ENCODE assay signal across 10 mouse cellular contexts in the genomic region with DNA sequence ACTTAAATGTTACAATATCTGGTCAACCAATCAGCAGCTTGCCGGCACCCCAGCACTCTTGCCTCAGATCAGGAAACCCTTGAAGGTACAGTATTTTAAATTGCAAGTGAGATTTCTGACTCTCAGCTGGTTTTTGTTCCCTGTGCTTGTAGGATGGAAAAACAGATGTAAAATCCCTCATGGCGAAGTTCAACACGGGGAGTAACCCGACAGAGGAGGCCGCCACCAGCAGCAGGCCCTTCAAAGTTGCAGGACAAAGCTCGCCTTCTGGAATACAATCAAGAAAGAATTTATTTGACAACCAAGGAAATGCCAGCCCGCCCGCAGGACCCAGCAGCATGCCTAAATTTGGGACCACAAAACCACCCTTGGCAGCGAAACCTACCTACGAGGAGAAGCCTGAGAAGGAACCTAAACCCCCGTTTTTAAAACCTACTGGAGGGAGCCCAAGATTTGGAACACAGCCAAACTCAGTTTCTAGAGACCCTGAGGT. TPM values are rescaled to one million over a fixed set of nuclear protein-coding genes. Genes with fewer than 3 reads are reported as not detected.
A peak's percentile ranks its signal among the peaks of the same experiment; 100 is the strongest.
DNase-seq lines count a peak whose midpoint lies in the region; ATAC-seq lines count a peak whose summit lies in the region.
"Had no signal": no experiment of that assay in that cellular context is flagged by ENCODE, and none has a peak within 500 bp of the region (broad histone marks: within the 10 kb centered on the region; RNA-seq: fewer than 3 reads in every experiment).

No protein-coding gene starts in this region.

- no peaks in the 10 kb centered on the region for H3K9me3 ChIP-seq in heart, embryonic 15.5 days (replicated peaks)
- no peaks in the 10 kb centered on the region for H3K9me3 ChIP-seq in liver, embryonic 15.5 days (replicated peaks)
- H3K9me3 ChIP-seq in stomach, embryonic 16.5 days (replicated peaks; ENCODE audit: control insufficient read depth, low read length) = no peaks in the 10 kb centered on the region

- no peaks in the 10 kb centered on the region for H3K36me3 ChIP-seq in heart, embryonic 15.5 days
- H3K36me3 ChIP-seq in liver, embryonic 15.5 days (replicated peaks) = no peaks in the 10 kb centered on the region
- H3K36me3 ChIP-seq in stomach, embryonic 16.5 days (ENCODE audit: control insufficient read depth, insufficient read depth, low read length) = no peaks in the 10 kb centered on the region

- H3K4me3 ChIP-seq in heart, embryonic 15.5 days = no peak overlapping the region; the same call in 1 of the 2 replicates
- 0 out of 2 replicates have a peak overlapping the region, but pooled peaks have one; percentile 5 for H3K4me3 ChIP-seq in brown adipose tissue, adult 24 weeks (ENCODE audit: insufficient read depth, low read depth, low read length)
- H3K4me3 ChIP-seq in liver, embryonic 15.5 days (replicated peaks) = 0 out of 2 replicates have a peak overlapping the region, but pooled peaks have one; percentile 9
- H3K4me3 ChIP-seq in stomach, embryonic 16.5 days (replicated peaks; ENCODE audit: low read length) = no peak overlapping the region

- H3K4me2 ChIP-seq in heart, embryonic 15.5 days = peak overlapping the region; percentile 30; the same call in 1 of the 2 replicates
- H3K4me2 ChIP-seq in liver, embryonic 15.5 days = peak overlapping the region; percentile 50
- H3K4me2 ChIP-seq in stomach, embryonic 16.5 days (ENCODE audit: low read depth, low read length) = peak overlapping the region; percentile 51; the same call in 1 of the 2 replicates

- H3K9ac ChIP-seq in heart, embryonic 15.5 days = no peak overlapping the region
- H3K9ac ChIP-seq in liver, embryonic 15.5 days = no peak overlapping the region
- no peak overlapping the region for H3K9ac ChIP-seq in stomach, embryonic 16.5 days (ENCODE audit: low read length)

- 0 out of 2 replicates have a peak, but pooled peaks cover 4% of the 10 kb centered on the region for H3K4me1 ChIP-seq in heart, embryonic 15.5 days (replicated peaks)
- H3K4me1 ChIP-seq in brown adipose tissue, adult 24 weeks (ENCODE audit: control insufficient read depth, insufficient read depth, insufficient read length, low read length) = no peaks in the 10 kb centered on the region; the same call in 1 of the 2 replicates
- peaks cover 32% of the 10 kb centered on the region for H3K4me1 ChIP-seq in liver, embryonic 15.5 days (replicated peaks)
- H3K4me1 ChIP-seq in stomach, embryonic 16.5 days (ENCODE audit: control insufficient read depth, insufficient read depth, low read length) = no peaks in the 10 kb centered on the region

- WGBS in heart, embryonic 15.5 days = 72% methylated on average over 11 of the region's 11 CpGs
- 58% methylated on average over 11 of the region's 11 CpGs for WGBS in liver, embryonic 15.5 days (ENCODE audit: insufficient replicate concordance)
- WGBS in stomach, embryonic 16.5 days = 76% methylated on average over 11 of the region's 11 CpGs

- no peak overlapping the region for H3K27ac ChIP-seq in heart, embryonic 15.5 days
- no peak overlapping the region for H3K27ac ChIP-seq in brown adipose tissue, adult 24 weeks (replicated peaks; ENCODE audit: low read depth, low read length)
- H3K27ac ChIP-seq in liver, embryonic 15.5 days (replicated peaks) = no peak overlapping the region
- H3K27ac ChIP-seq in stomach, embryonic 16.5 days (ENCODE audit: low read length) = no peak overlapping the region

- intact Hi-C loops in heart, postnatal 36 days (cut with DNase I) = loop anchor here (5.0 kb wide), 1 partner anchor 193 kb away; no protein-coding TSS in a partner anchor

- no peak for DNase-seq in heart, postnatal 36 days
- DNase-seq in ovary, adult 18-20 months (ENCODE audit: low spot score) = no peak
- no peak for DNase-seq in MN1 (ENCODE audit: low spot score)
- DNase-seq: kidney, adult 11 months had no signal

- no peaks in the 10 kb centered on the region for H3K27me3 ChIP-seq in heart, embryonic 15.5 days
- H3K27me3 ChIP-seq in liver, embryonic 15.5 days = no peaks in the 10 kb centered on the region
- H3K27me3 ChIP-seq in stomach, embryonic 16.5 days (ENCODE audit: control insufficient read depth, insufficient read depth, low read length) = no peaks in the 10 kb centered on the region

- no peak for ATAC-seq in heart, embryonic 15.5 days (replicated peaks; ENCODE audit: insufficient number of reproducible peaks, insufficient read depth, low FRiP score, low read depth)
- ATAC-seq in liver, embryonic 15.5 days (ENCODE audit: insufficient read depth) = no peak
- no peak for ATAC-seq in stomach, embryonic 16.5 days (ENCODE audit: insufficient read depth, low FRiP score)
- no peak for ATAC-seq in frontal cortex, adult (ENCODE audit: low TSS enrichment)
- ATAC-seq: forebrain, embryonic 14.5 days had no signal

RNA-seq across cellular contexts. Expression of a gene that starts 57.2 kb away (rescaled TPM):
- 5.3 and 14.1 TPM in 2 replicates for polyA plus RNA-seq in heart, embryonic 15.5 days (2015; fragmentation: Nextera tagmentation; extraction: Ambion mirVana)
- 10 to 100 TPM; 23.4 to 49.7 TPM for total RNA-seq in heart, postnatal 36 days (2021)
- 4.6 and 12.6 TPM in 2 replicates for polyA plus RNA-seq in brown adipose tissue, adult 24 weeks (2012; ENCODE audit: insufficient read depth, insufficient read length, missing spikeins)
- polyA plus RNA-seq in liver, embryonic 15.5 days (2015; fragmentation: Nextera tagmentation; extraction: Ambion mirVana) = 19.4 and 19.8 TPM in 2 replicates
- polyA plus RNA-seq in stomach, embryonic 16.5 days (2015; fragmentation: Nextera tagmentation; extraction: Ambion mirVana) = 12.2 and 13.8 TPM in 2 replicates

Comparison
In these comparisons a context has a peak if more than half of its experiments do, and no peak if none do; other contexts are left out.
1. H3K4me3 ChIP-seq: peak in brown adipose tissue, adult 24 weeks (single experiment) and liver, embryonic 15.5 days (single experiment); none in heart, embryonic 15.5 days (single experiment) and stomach, embryonic 16.5 days (single experiment).
2. Peak in every context shown above with its lines, with median percentiles within 50 percentile points of each other: H3K4me2 ChIP-seq.